Mouse (Mus musculus) spleen, adult 2 months (tissue): ENCODE measurements around the gene Trmt44. TPM values are rescaled to one million over a fixed set of nuclear protein-coding genes. Genes with fewer than 3 reads are reported as not detected.

ENCODE experiments used
- DNase-seq, 2 experiments: peaks; one replicate each; pipeline versions ENCODE4 v3.0.0 to v3.0.0-alpha.2; 2012 to 2021; ENCODE audit warnings: low spot score in 2 of 2, low read depth in 1 of 2
- H3K27ac ChIP-seq: fragments of 200-500 bp; 2 replicates; pipeline ENCODE4 v1.5.1; 2012; ENCODE audit warnings: low read length, inconsistent platforms; ENCODE audit not compliant: insufficient read depth
- H3K27me3 ChIP-seq: fragments of 200-500 bp; 2 replicates; pipeline ENCODE4 v1.6.1; 2012; ENCODE audit warnings: mild to moderate bottlenecking, moderate library complexity, low read length, inconsistent platforms; ENCODE audit not compliant: control insufficient read depth, insufficient read depth
- H3K36me3 ChIP-seq: fragments of 200-500 bp; 2 replicates; pipeline ENCODE4 v1.6.1; 2012; ENCODE audit warnings: mild to moderate bottlenecking, low read length, inconsistent platforms; ENCODE audit not compliant: control insufficient read depth, insufficient read depth
- H3K4me1 ChIP-seq: fragments of 200-500 bp; 2 replicates; pipeline ENCODE4 v1.6.1; 2011; ENCODE audit warnings: inconsistent platforms; ENCODE audit not compliant: control insufficient read depth, insufficient read depth, insufficient read length
- H3K4me3 ChIP-seq: fragments of 200-500 bp; 2 replicates; pipeline ENCODE4 v1.5.1; 2011; ENCODE audit warnings: mild to moderate bottlenecking, inconsistent platforms; ENCODE audit not compliant: insufficient read depth, insufficient read length; ENCODE audit errors: extremely low read depth
- CTCF ChIP-seq: fragments of 200-500 bp; IDR thresholded peaks from 2 replicates; pipeline ENCODE4 v1.5.1; 2011; ENCODE audit warnings: mild to moderate bottlenecking, inconsistent platforms; ENCODE audit not compliant: insufficient read depth, insufficient read length, insufficient replicate concordance; ENCODE audit errors: extremely low read depth
- POLR2A ChIP-seq: fragments of 200-500 bp; IDR thresholded peaks from 2 replicates; pipeline ENCODE4 v1.6.1; 2011; ENCODE audit warnings: low read depth, low read length, inconsistent platforms
- WGBS: fragments of 180-500 bp; shearing (Covaris S2); methylation state at CpG from one replicate; pipeline ENCODE4 v1.1.7; 2018; 5-methylcytosine and 5-hydroxymethylcytosine counted together
- polyA plus RNA-seq: library from polyadenylated mRNA; depleted of rRNA; stranded (reverse); fragments of >200 nt; gene quantifications from 2 replicates; pipeline ENCODE4 v1.2.3, GENCODE M21; 2012; rRNA removed

The Trmt44 gene
- polyA plus RNA-seq, 1 experiment: 4.8 TPM

GRCm38 (mm10) chr5:35531586-35531985, 43.3 kb downstream of the Trmt44 start:
- H3K4me3 ChIP-seq: no peak overlapping the region
- no peaks in the 10 kb centered on the region for H3K4me1 ChIP-seq
- H3K27me3 ChIP-seq: no peaks in the 10 kb centered on the region
- WGBS: 11% methylated on average over 10 of the region's 10 CpGs
- no peak for DNase-seq
- TF ChIP-seq POLR2A (no peak), CTCF (no peak)
- no peaks in the 10 kb centered on the region for H3K36me3 ChIP-seq
- no peak overlapping the region for H3K27ac ChIP-seq

DNA sequence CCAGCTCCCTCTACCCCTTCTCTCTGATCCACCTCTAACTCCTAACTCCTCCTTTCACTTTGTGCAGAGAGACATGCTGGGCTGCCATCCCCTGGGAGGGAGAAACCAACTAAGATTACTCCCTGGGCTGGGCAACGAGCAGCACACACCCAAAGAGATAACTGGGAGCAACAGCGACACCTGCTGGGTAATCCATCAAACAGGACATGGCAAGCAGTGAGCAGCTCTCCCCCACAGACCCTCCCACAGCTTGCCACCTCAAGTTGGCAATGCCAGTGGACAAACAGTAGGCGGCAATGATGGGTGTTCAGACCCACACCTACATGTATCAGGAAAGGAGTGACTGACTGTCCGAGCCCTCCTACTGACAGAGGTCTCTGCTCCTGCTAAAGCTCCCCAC, 44.4 kb downstream of the Trmt44 start:
- no peaks in the 10 kb centered on the region for H3K4me1 ChIP-seq
- peak in 1 of 2 experiments; percentile 15 for DNase-seq
- TF ChIP-seq CTCF (peak; percentile 11; the same call in 1 of the 2 replicates), POLR2A (no peak)
- H3K36me3 ChIP-seq: no peaks in the 10 kb centered on the region
- H3K27me3 ChIP-seq: no peaks in the 10 kb centered on the region
- H3K4me3 ChIP-seq: no peak overlapping the region
- WGBS: 12% methylated on average over 4 of the region's 4 CpGs
- H3K27ac ChIP-seq: no peak overlapping the region

GRCm38 (mm10) chr5:35525469-35526123, 49.3 kb downstream of the Trmt44 start, which contains the start of gene Cpz:
Cpz (minus strand) TSS chr5:35525698.
- 0 out of 2 replicates have a peak, but pooled peaks cover 2% of the 10 kb centered on the region for H3K27me3 ChIP-seq
- H3K4me1 ChIP-seq: no peaks in the 10 kb centered on the region
- TF ChIP-seq CTCF (no peak), POLR2A (no peak)
- no peak within 1 kb of the TSS for H3K4me3 ChIP-seq
- H3K36me3 ChIP-seq: no peaks in the 10 kb centered on the region
- no peak for DNase-seq
- WGBS: 4% methylated on average over 29 of the region's 29 CpGs
- no peak within 1 kb of the TSS for H3K27ac ChIP-seq

- H3K4me1 ChIP-seq: no peaks in the 10 kb centered on the region
- no peaks in the 10 kb centered on the region for H3K36me3 ChIP-seq
- H3K4me3 ChIP-seq: no peak overlapping the region
- WGBS: 65% methylated on average over 2 of the region's 2 CpGs
- TF ChIP-seq POLR2A (no peak), CTCF (no peak)
- no peak overlapping the region for H3K27ac ChIP-seq
- DNase-seq: no peak
- H3K27me3 ChIP-seq: 0 out of 2 replicates have a peak, but pooled peaks cover 2% of the 10 kb centered on the region
Observed at GRCm38 (mm10) chr5:35524381-35524780, 50.5 kb downstream of the Trmt44 start.

GRCm38 (mm10) chr5:35523735-35524134, 51.1 kb downstream of the Trmt44 start:
- 0 out of 2 replicates have a peak, but pooled peaks cover 2% of the 10 kb centered on the region for H3K27me3 ChIP-seq
- WGBS: 6% methylated on average over 5 of the region's 5 CpGs
- TF ChIP-seq POLR2A (no peak), CTCF (0 out of 2 replicates have a peak, but pooled peaks have one; percentile 33)

DNA sequence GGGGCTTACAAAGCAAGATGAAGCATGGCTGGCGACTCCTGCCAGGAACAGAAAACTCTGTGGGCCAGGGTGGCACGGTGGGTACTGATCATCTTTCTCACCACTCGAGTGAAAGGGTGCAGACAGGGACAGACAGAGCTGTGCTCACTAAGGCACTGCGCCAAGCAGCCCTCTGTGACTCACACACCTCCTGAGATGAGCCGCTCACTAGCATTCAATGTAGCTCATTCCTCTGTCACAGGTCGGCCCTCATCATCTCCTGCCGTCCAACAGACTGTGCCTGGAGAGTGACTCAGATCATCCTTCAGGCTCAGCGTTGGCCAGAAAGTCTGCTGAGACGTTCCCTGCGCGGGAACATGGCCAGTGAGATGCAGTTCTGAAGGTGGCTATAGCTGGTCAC, 58.1 kb downstream of the Trmt44 start:
- no peaks in the 10 kb centered on the region for H3K36me3 ChIP-seq
- no peak overlapping the region for H3K4me3 ChIP-seq
- H3K27ac ChIP-seq: no peak overlapping the region
- H3K4me1 ChIP-seq: no peaks in the 10 kb centered on the region
- 86% methylated on average over 11 of the region's 11 CpGs for WGBS
- TF ChIP-seq POLR2A (no peak), CTCF (no peak)
- DNase-seq: no peak
- H3K27me3 ChIP-seq: no peaks in the 10 kb centered on the region

More at GRCm38 (mm10) chr5:35523735-35524134, 51.1 kb downstream of the Trmt44 start:
- H3K4me1 ChIP-seq: no peaks in the 10 kb centered on the region
- no peak overlapping the region for H3K4me3 ChIP-seq
- no peak overlapping the region for H3K27ac ChIP-seq
- peak in 1 of 2 experiments; percentile 22 for DNase-seq
- no peaks in the 10 kb centered on the region for H3K36me3 ChIP-seq

GRCm38 (mm10) chr5:35510589-35510988, 64.3 kb downstream of the Trmt44 start:
- 23% methylated on average over 5 of the region's 5 CpGs for WGBS
- no peak overlapping the region for H3K4me3 ChIP-seq
- H3K36me3 ChIP-seq: no peaks in the 10 kb centered on the region
- TF ChIP-seq CTCF: peak; percentile 57; the same call in 1 of the 2 replicates
- no peak for TF ChIP-seq POLR2A
- DNase-seq: peak in 1 of 2 experiments; percentile 13
- H3K4me1 ChIP-seq: no peaks in the 10 kb centered on the region
- H3K27ac ChIP-seq: no peak overlapping the region
- no peaks in the 10 kb centered on the region for H3K27me3 ChIP-seq

Other genes with a start within 250 kb of the Trmt44 start
- not detected in 2 replicates for gene Hmx1, start 186.0 kb downstream of the Trmt44 start, polyA plus RNA-seq
- gene Cpz, start 49.4 kb downstream of the Trmt44 start, polyA plus RNA-seq: 1.2 and 1.4 TPM in 2 replicates
- gene Acox3, start 8.0 kb upstream of the Trmt44 start, polyA plus RNA-seq: 63.0 and 68.8 TPM in 2 replicates
- gene Htra3, start 104.7 kb upstream of the Trmt44 start, polyA plus RNA-seq: 20.6 and 22.7 TPM in 2 replicates
- 10.7 and 12.9 TPM in 2 replicates for gene Sh3tc1, start 164.9 kb upstream of the Trmt44 start, polyA plus RNA-seq
- gene Ablim2, start 182.8 kb upstream of the Trmt44 start, polyA plus RNA-seq: 5.1 and 5.7 TPM in 2 replicates